Mouse (Mus musculus): ENCODE measurements around the gene Sh3kbp1. TPM values are rescaled to one million over a fixed set of nuclear protein-coding genes. Genes with fewer than 3 reads are reported as not detected.

Sh3kbp1 gene
- polyA plus RNA-seq, 1 experiment from 2014 or later = 26.3 TPM

- no peak for ATAC-seq (ENCODE audit: insufficient number of reproducible peaks, insufficient read depth, low FRiP score, low TSS enrichment, low read depth)
- Histone ChIP-seq H3K36me3 (no peaks in the 10 kb centered on the region), H3K27ac (no peak overlapping the region), H3K9ac (replicated peaks) (no peak overlapping the region), H3K4me3 (replicated peaks) (no peak overlapping the region), H3K4me1 (replicated peaks) (no peaks in the 10 kb centered on the region), H3K27me3 (peaks cover 15% of the 10 kb centered on the region), H3K9me3 (no peaks in the 10 kb centered on the region), H3K4me2 (no peak overlapping the region)
- 69% methylated on average over 3 of the region's 3 CpGs for WGBS
Measured at GRCm38 (mm10) chrX:159744620-159745019, 117.5 kb downstream of the Sh3kbp1 start.

- Histone ChIP-seq H3K4me2 (no peak overlapping the region), H3K9ac (replicated peaks) (no peak overlapping the region), H3K9me3 (no peaks in the 10 kb centered on the region), H3K36me3 (no peaks in the 10 kb centered on the region), H3K4me1 (replicated peaks) (no peaks in the 10 kb centered on the region), H3K27ac (no peak overlapping the region), H3K27me3 (peaks cover 15% of the 10 kb centered on the region; the same call in 1 of the 2 replicates), H3K4me3 (replicated peaks) (no peak overlapping the region)
- ATAC-seq (ENCODE audit: insufficient number of reproducible peaks, insufficient read depth, low FRiP score, low TSS enrichment, low read depth) = no peak
- 76% methylated on average over 1 of the region's 1 CpGs for WGBS
Measured at GRCm38 (mm10) chrX:159751834-159752233, 124.8 kb downstream of the Sh3kbp1 start.

- Histone ChIP-seq H3K9me3 (no peaks in the 10 kb centered on the region), H3K4me1 (replicated peaks) (no peaks in the 10 kb centered on the region), H3K36me3 (no peaks in the 10 kb centered on the region), H3K4me3 (replicated peaks) (no peak overlapping the region), H3K9ac (replicated peaks) (no peak overlapping the region), H3K27me3 (peaks cover 15% of the 10 kb centered on the region; the same call in 1 of the 2 replicates), H3K27ac (no peak overlapping the region), H3K4me2 (no peak overlapping the region)
- ATAC-seq (ENCODE audit: insufficient number of reproducible peaks, insufficient read depth, low FRiP score, low TSS enrichment, low read depth) = no peak
Measured at GRCm38 (mm10) chrX:159756261-159756660, 129.2 kb downstream of the Sh3kbp1 start.

- ATAC-seq (ENCODE audit: insufficient number of reproducible peaks, insufficient read depth, low FRiP score, low TSS enrichment, low read depth) = no peak
- H3K9ac ChIP-seq (replicated peaks) = no peak overlapping the region
- H3K27me3 ChIP-seq = 0 out of 2 replicates have a peak, but pooled peaks cover 7% of the 10 kb centered on the region
- no peak overlapping the region for H3K4me3 ChIP-seq (replicated peaks)
- no peak overlapping the region for H3K27ac ChIP-seq
- H3K4me2 ChIP-seq = no peak overlapping the region
- no peaks in the 10 kb centered on the region for H3K4me1 ChIP-seq (replicated peaks)
- H3K36me3 ChIP-seq = no peaks in the 10 kb centered on the region
- no peaks in the 10 kb centered on the region for H3K9me3 ChIP-seq
- 91% methylated on average over 7 of the region's 7 CpGs for WGBS
Measured at GRCm38 (mm10) chrX:159756901-159757821, 130.1 kb downstream of the Sh3kbp1 start.

GRCm38 (mm10) chrX:159757854-159758540 is 130.9 kb downstream of the Sh3kbp1 start:
- Histone ChIP-seq H3K27me3 (0 out of 2 replicates have a peak, but pooled peaks cover 7% of the 10 kb centered on the region), H3K9ac (replicated peaks) (no peak overlapping the region), H3K4me3 (replicated peaks) (no peak overlapping the region), H3K4me2 (no peak overlapping the region), H3K27ac (no peak overlapping the region), H3K36me3 (no peaks in the 10 kb centered on the region), H3K4me1 (replicated peaks) (no peaks in the 10 kb centered on the region), H3K9me3 (no peaks in the 10 kb centered on the region)
- WGBS = 76% methylated on average over 5 of the region's 5 CpGs
- ATAC-seq (ENCODE audit: insufficient number of reproducible peaks, insufficient read depth, low FRiP score, low TSS enrichment, low read depth) = no peak

GRCm38 (mm10) chrX:159763801-159764200 is 136.7 kb downstream of the Sh3kbp1 start:
- 86% methylated on average over 3 of the region's 3 CpGs for WGBS
- peaks cover 8% of the 10 kb centered on the region; the same call in 1 of the 2 replicates for H3K27me3 ChIP-seq
- no peak for ATAC-seq (ENCODE audit: insufficient number of reproducible peaks, insufficient read depth, low FRiP score, low TSS enrichment, low read depth)

GRCm38 (mm10) chrX:159765850-159766249 is 138.8 kb downstream of the Sh3kbp1 start:
- Histone ChIP-seq H3K27ac (no peak overlapping the region), H3K4me1 (replicated peaks) (no peaks in the 10 kb centered on the region), H3K4me3 (replicated peaks) (no peak overlapping the region), H3K36me3 (no peaks in the 10 kb centered on the region), H3K4me2 (no peak overlapping the region), H3K9me3 (no peaks in the 10 kb centered on the region), H3K27me3 (peaks cover 12% of the 10 kb centered on the region), H3K9ac (replicated peaks) (no peak overlapping the region)
- 80% methylated on average over 1 of the region's 1 CpGs for WGBS
- ATAC-seq (ENCODE audit: insufficient number of reproducible peaks, insufficient read depth, low FRiP score, low TSS enrichment, low read depth) = no peak

More at GRCm38 (mm10) chrX:159763801-159764200, 136.7 kb downstream of the Sh3kbp1 start:
- Histone ChIP-seq H3K36me3 (no peaks in the 10 kb centered on the region), H3K4me1 (replicated peaks) (no peaks in the 10 kb centered on the region), H3K4me3 (replicated peaks) (no peak overlapping the region), H3K9ac (replicated peaks) (no peak overlapping the region), H3K9me3 (no peaks in the 10 kb centered on the region), H3K4me2 (no peak overlapping the region), H3K27ac (no peak overlapping the region)

GRCm38 (mm10) chrX:159769005-159769404 is 141.9 kb downstream of the Sh3kbp1 start:
- H3K36me3 ChIP-seq = no peaks in the 10 kb centered on the region
- WGBS = 81% methylated on average over 2 of the region's 2 CpGs
- ATAC-seq (ENCODE audit: insufficient number of reproducible peaks, insufficient read depth, low FRiP score, low TSS enrichment, low read depth) = no peak
- H3K9me3 ChIP-seq = no peaks in the 10 kb centered on the region
- H3K4me2 ChIP-seq = no peak overlapping the region
- no peaks in the 10 kb centered on the region for H3K4me1 ChIP-seq (replicated peaks)
- no peak overlapping the region for H3K9ac ChIP-seq (replicated peaks)
- H3K4me3 ChIP-seq (replicated peaks) = no peak overlapping the region
- H3K27ac ChIP-seq = no peak overlapping the region
- peaks cover 26% of the 10 kb centered on the region for H3K27me3 ChIP-seq

GRCm38 (mm10) chrX:159769773-159770172 is 142.7 kb downstream of the Sh3kbp1 start:
- H3K9ac ChIP-seq (replicated peaks) = no peak overlapping the region
- no peak overlapping the region for H3K27ac ChIP-seq
- ATAC-seq (ENCODE audit: insufficient number of reproducible peaks, insufficient read depth, low FRiP score, low TSS enrichment, low read depth) = no peak
- no peaks in the 10 kb centered on the region for H3K36me3 ChIP-seq
- no peaks in the 10 kb centered on the region for H3K9me3 ChIP-seq
- H3K4me3 ChIP-seq (replicated peaks) = no peak overlapping the region
- no peaks in the 10 kb centered on the region for H3K4me1 ChIP-seq (replicated peaks)
- no peak overlapping the region for H3K4me2 ChIP-seq
- peaks cover 28% of the 10 kb centered on the region for H3K27me3 ChIP-seq
- 83% methylated on average over 3 of the region's 3 CpGs for whole genome bisulfite sequencing

GRCm38 (mm10) chrX:159772137-159772536 is 145.1 kb downstream of the Sh3kbp1 start:
- Histone ChIP-seq H3K4me2 (no peak overlapping the region), H3K4me3 (replicated peaks) (no peak overlapping the region), H3K9ac (replicated peaks) (no peak overlapping the region), H3K36me3 (no peaks in the 10 kb centered on the region), H3K9me3 (no peaks in the 10 kb centered on the region), H3K27me3 (peaks cover 26% of the 10 kb centered on the region), H3K27ac (no peak overlapping the region), H3K4me1 (replicated peaks) (no peaks in the 10 kb centered on the region)
- 65% methylated on average over 4 of the region's 4 CpGs for WGBS
- ATAC-seq (ENCODE audit: insufficient number of reproducible peaks, insufficient read depth, low FRiP score, low TSS enrichment, low read depth) = no peak

- 86% methylated on average over 4 of the region's 4 CpGs for WGBS
- Histone ChIP-seq H3K4me1 (replicated peaks) (no peaks in the 10 kb centered on the region), H3K9ac (replicated peaks) (no peak overlapping the region)
Measured at GRCm38 (mm10) chrX:159775042-159775441, 148.0 kb downstream of the Sh3kbp1 start.

More at GRCm38 (mm10) chrX:159775042-159775441, 148.0 kb downstream of the Sh3kbp1 start:
- Histone ChIP-seq H3K9me3 (no peaks in the 10 kb centered on the region), H3K4me2 (no peak overlapping the region), H3K27ac (no peak overlapping the region), H3K27me3 (peaks cover 28% of the 10 kb centered on the region), H3K4me3 (replicated peaks) (no peak overlapping the region), H3K36me3 (no peaks in the 10 kb centered on the region)
- ATAC-seq (ENCODE audit: insufficient number of reproducible peaks, insufficient read depth, low FRiP score, low TSS enrichment, low read depth) = no peak

Measured in limb, embryonic 12.5 days (tissue).